Mouse (Mus musculus): ENCODE measurements around the gene Nkx1-2. TPM values are rescaled to one million over a fixed set of nuclear protein-coding genes. Genes with fewer than 3 reads are reported as not detected.

Nkx1-2 gene
- polyA plus RNA-seq, 1 experiment from 2014 or later: not detected

GRCm38 (mm10) chr7:132619975-132620918 is 20.8 kb upstream of the Nkx1-2 start:
- Histone ChIP-seq H3K27ac (no peak overlapping the region), H3K36me3 (no peaks in the 10 kb centered on the region), H3K27me3 (ENCODE audit: low read depth, poor library complexity, severe bottlenecking) (no peaks in the 10 kb centered on the region), H3K4me1 (peaks cover 22% of the 10 kb centered on the region), H3K4me3 (no peak overlapping the region), H3K9me3 (replicated peaks) (no peaks in the 10 kb centered on the region)
- 90% methylated on average over 15 of the region's 15 CpGs for WGBS
- no peak for DNase-seq (ENCODE audit: low spot score)

DNA sequence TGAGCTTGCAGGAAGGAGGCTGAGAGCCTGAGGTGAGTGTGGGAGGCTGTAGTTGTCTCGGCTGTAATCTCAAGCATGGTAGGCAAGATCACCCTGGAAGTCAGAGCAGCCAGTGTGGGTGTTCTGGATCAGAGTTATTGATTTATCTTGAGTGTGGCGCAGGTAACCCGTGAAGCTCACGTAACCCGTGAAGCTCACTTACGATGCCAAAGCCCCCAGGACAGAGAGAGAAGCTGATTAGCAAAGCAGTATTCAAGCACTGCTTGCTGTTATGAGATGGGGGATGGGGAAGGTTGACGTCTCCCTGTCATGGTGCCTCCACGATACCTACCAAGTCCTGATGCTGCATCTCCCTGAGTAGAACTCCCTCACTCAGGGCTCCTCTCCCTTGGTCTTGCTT is 20.1 kb upstream of the Nkx1-2 start:
- Histone ChIP-seq H3K9me3 (replicated peaks) (no peaks in the 10 kb centered on the region), H3K27ac (no peak overlapping the region), H3K4me3 (no peak overlapping the region), H3K27me3 (ENCODE audit: low read depth, poor library complexity, severe bottlenecking) (no peaks in the 10 kb centered on the region), H3K4me1 (peaks cover 29% of the 10 kb centered on the region), H3K36me3 (no peaks in the 10 kb centered on the region)
- WGBS: 89% methylated on average over 8 of the region's 8 CpGs
- DNase-seq (ENCODE audit: low spot score): no peak

- Histone ChIP-seq H3K36me3 (no peaks in the 10 kb centered on the region), H3K9me3 (replicated peaks) (no peaks in the 10 kb centered on the region), H3K4me3 (no peak overlapping the region), H3K4me1 (peaks cover 43% of the 10 kb centered on the region), H3K27ac (no peak overlapping the region), H3K27me3 (ENCODE audit: low read depth, poor library complexity, severe bottlenecking) (no peaks in the 10 kb centered on the region)
- 86% methylated on average over 5 of the region's 5 CpGs for WGBS
- DNase-seq (ENCODE audit: low spot score): no peak
These were observed 17.7 kb upstream of the Nkx1-2 start for GRCm38 (mm10) chr7:132617021-132617564.

GRCm38 (mm10) chr7:132616391-132616790 is 17.0 kb upstream of the Nkx1-2 start:
- H3K27me3 ChIP-seq (ENCODE audit: low read depth, poor library complexity, severe bottlenecking): no peaks in the 10 kb centered on the region
- peak; percentile 42 for DNase-seq (ENCODE audit: low spot score)
- peak overlapping the region; percentile 28; the same call in 1 of the 2 replicates for H3K27ac ChIP-seq
- H3K4me1 ChIP-seq: peaks cover 45% of the 10 kb centered on the region
- H3K9me3 ChIP-seq (replicated peaks): no peaks in the 10 kb centered on the region
- WGBS: 7% methylated on average over 6 of the region's 6 CpGs
- no peak overlapping the region for H3K4me3 ChIP-seq
- no peaks in the 10 kb centered on the region for H3K36me3 ChIP-seq

- 6% methylated on average over 3 of the region's 3 CpGs for WGBS
- H3K27me3 ChIP-seq (ENCODE audit: low read depth, poor library complexity, severe bottlenecking): no peaks in the 10 kb centered on the region
- H3K4me1 ChIP-seq: peaks cover 53% of the 10 kb centered on the region
- no peak overlapping the region for H3K4me3 ChIP-seq
- peak overlapping the region; percentile 38; the same call in 1 of the 2 replicates for H3K27ac ChIP-seq
- DNase-seq (ENCODE audit: low spot score): peak; percentile 41
- H3K9me3 ChIP-seq (replicated peaks): no peaks in the 10 kb centered on the region
- H3K36me3 ChIP-seq: no peaks in the 10 kb centered on the region
These were observed 15.9 kb upstream of the Nkx1-2 start for GRCm38 (mm10) chr7:132615346-132615745.

- Histone ChIP-seq H3K4me3 (no peak overlapping the region), H3K27ac (no peak overlapping the region), H3K27me3 (ENCODE audit: low read depth, poor library complexity, severe bottlenecking) (0 out of 2 replicates have a peak, but pooled peaks cover 16% of the 10 kb centered on the region), H3K4me1 (peaks cover 48% of the 10 kb centered on the region), H3K36me3 (no peaks in the 10 kb centered on the region), H3K9me3 (replicated peaks) (no peaks in the 10 kb centered on the region)
- 96% methylated on average over 8 of the region's 8 CpGs for whole genome bisulfite sequencing
- DNase-seq (ENCODE audit: low spot score): no peak
These were observed 12.1 kb upstream of the Nkx1-2 start for GRCm38 (mm10) chr7:132611530-132611929.

- Histone ChIP-seq H3K4me1 (peaks cover 39% of the 10 kb centered on the region), H3K27ac (peak within 1 kb of the TSS; percentile 86), H3K27me3 (ENCODE audit: low read depth, poor library complexity, severe bottlenecking) (0 out of 2 replicates have a peak, but pooled peaks cover 21% of the 10 kb centered on the region), H3K4me3 (peak within 1 kb of the TSS; percentile 67), H3K9me3 (replicated peaks) (no peaks in the 10 kb centered on the region), H3K36me3 (no peaks in the 10 kb centered on the region)
- DNase-seq (ENCODE audit: low spot score): peak; percentile 92
- 7% methylated on average over 44 of the region's 44 CpGs for WGBS
These were observed 11.3 kb upstream of the Nkx1-2 start, which contains the start of gene Lhpp for GRCm38 (mm10) chr7:132610468-132611318. Gene Lhpp, plus strand, starts transcription at chr7:132610638.

DNA sequence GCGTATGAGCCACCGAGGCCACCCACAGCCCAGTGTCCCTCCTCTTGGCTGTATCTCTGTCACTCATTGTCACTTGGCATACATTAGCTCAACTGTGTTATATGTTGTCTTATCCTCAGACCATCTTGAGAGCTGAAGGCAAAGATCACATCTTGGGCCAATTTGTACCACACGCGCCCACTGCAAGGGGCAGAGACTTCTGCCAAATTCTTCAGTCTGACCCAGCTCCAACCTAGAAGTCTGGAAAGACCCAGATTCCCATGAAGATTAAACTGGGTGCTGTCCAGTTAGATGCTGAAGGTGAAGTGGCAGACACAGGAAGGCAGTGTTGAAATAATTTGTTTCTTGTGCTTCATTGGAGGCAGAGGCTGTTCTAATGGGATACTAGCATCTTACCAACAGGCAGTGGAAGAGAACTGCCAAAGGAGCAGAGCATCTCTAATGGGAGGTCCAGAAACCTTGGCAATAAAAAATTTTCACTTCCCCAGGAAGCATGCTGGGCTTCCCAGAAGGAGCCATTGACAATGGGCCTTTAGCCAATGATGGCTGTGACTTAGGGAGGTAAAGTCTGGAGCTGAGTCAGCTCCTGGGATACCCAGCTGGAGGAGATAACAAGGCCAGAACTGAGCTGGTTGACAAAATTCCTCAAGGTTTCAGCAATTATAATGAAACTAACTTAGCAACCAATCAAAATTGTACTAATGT is 9.0 kb upstream of the Nkx1-2 start:
- peaks cover 42% of the 10 kb centered on the region; the same call in 1 of the 2 replicates for H3K27me3 ChIP-seq (ENCODE audit: low read depth, poor library complexity, severe bottlenecking)
- WGBS: 94% methylated on average over 4 of the region's 4 CpGs
- peaks cover 23% of the 10 kb centered on the region for H3K4me1 ChIP-seq
- H3K9me3 ChIP-seq (replicated peaks): no peaks in the 10 kb centered on the region
- H3K4me3 ChIP-seq: no peak overlapping the region
- H3K36me3 ChIP-seq: no peaks in the 10 kb centered on the region
- no peak for DNase-seq (ENCODE audit: low spot score)
- no peak overlapping the region for H3K27ac ChIP-seq

- WGBS: 63% methylated on average over 5 of the region's 5 CpGs
These were observed 6.3 kb upstream of the Nkx1-2 start for GRCm38 (mm10) chr7:132605689-132606088.

GRCm38 (mm10) chr7:132604720-132605119 is 5.3 kb upstream of the Nkx1-2 start:
- DNase-seq (ENCODE audit: low spot score): no peak
- Histone ChIP-seq H3K4me3 (no peak overlapping the region), H3K9me3 (replicated peaks) (no peaks in the 10 kb centered on the region), H3K27ac (no peak overlapping the region), H3K36me3 (no peaks in the 10 kb centered on the region), H3K4me1 (peaks cover 13% of the 10 kb centered on the region), H3K27me3 (ENCODE audit: low read depth, poor library complexity, severe bottlenecking) (peaks cover 78% of the 10 kb centered on the region)
- 82% methylated on average over 4 of the region's 4 CpGs for WGBS

More at GRCm38 (mm10) chr7:132605689-132606088, 6.3 kb upstream of the Nkx1-2 start:
- Histone ChIP-seq H3K27me3 (ENCODE audit: low read depth, poor library complexity, severe bottlenecking) (peaks cover 70% of the 10 kb centered on the region), H3K4me1 (peaks cover 11% of the 10 kb centered on the region), H3K4me3 (no peak overlapping the region), H3K9me3 (replicated peaks) (no peaks in the 10 kb centered on the region), H3K36me3 (no peaks in the 10 kb centered on the region), H3K27ac (no peak overlapping the region)
- DNase-seq (ENCODE audit: low spot score): no peak

DNA sequence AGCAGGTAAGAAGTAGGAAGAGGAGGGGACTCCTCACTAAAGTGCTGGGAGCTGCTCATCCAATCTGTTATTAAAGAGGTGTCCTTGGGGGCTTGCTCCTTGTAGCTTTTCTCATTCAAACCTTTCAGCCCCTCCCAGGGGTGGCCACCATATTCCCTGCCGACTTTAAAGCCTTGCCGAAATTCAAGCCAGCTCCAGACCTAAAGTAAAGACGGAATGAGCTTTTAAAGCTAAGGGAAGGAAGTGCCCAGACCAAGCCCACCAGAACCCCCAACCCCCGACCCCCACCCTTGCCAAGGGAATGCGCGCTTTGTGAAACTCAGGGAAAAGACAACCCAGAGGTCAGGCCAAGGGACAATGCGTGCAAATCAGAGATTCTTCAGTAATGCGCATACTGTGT is 1.5 kb upstream of the Nkx1-2 start:
- Histone ChIP-seq H3K36me3 (no peaks in the 10 kb centered on the region), H3K27ac (no peak overlapping the region), H3K4me1 (peaks cover 42% of the 10 kb centered on the region), H3K27me3 (ENCODE audit: low read depth, poor library complexity, severe bottlenecking) (peaks cover 98% of the 10 kb centered on the region), H3K4me3 (no peak overlapping the region), H3K9me3 (replicated peaks) (no peaks in the 10 kb centered on the region)
- DNase-seq (ENCODE audit: low spot score): no peak
- 6% methylated on average over 8 of the region's 8 CpGs for WGBS

DNA sequence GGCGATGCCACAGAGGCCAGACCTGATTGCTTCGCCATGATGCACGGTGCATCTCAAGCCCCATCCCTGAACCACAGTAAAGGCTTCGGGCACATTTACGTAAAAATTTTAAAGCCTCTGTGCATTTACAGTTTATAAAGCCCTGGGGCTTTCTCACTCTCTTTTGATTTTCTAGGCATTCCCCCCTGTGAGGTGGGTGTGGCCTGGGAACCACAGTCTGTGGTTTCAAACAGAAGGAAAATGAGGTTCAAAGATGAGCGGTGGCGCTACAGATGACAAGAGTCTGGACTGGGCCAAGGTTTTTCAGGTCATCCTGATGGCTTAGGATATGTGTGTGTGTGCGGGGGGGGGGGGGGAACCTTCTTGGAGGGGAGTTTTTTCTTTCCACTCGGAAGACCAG is 589 bp upstream of the Nkx1-2 start:
- Histone ChIP-seq H3K27me3 (ENCODE audit: low read depth, poor library complexity, severe bottlenecking) (peaks cover 99% of the 10 kb centered on the region), H3K4me1 (peaks cover 42% of the 10 kb centered on the region), H3K9me3 (replicated peaks) (no peaks in the 10 kb centered on the region), H3K27ac (no peak overlapping the region), H3K4me3 (peak overlapping the region; percentile 55), H3K36me3 (no peaks in the 10 kb centered on the region)
- WGBS: 3% methylated on average over 9 of the region's 9 CpGs
- no peak for DNase-seq (ENCODE audit: low spot score)

Measured in limb, embryonic 10.5 days (tissue).